29 mouse cellular contexts compared by ENCODE assay signal in the genomic region with DNA sequence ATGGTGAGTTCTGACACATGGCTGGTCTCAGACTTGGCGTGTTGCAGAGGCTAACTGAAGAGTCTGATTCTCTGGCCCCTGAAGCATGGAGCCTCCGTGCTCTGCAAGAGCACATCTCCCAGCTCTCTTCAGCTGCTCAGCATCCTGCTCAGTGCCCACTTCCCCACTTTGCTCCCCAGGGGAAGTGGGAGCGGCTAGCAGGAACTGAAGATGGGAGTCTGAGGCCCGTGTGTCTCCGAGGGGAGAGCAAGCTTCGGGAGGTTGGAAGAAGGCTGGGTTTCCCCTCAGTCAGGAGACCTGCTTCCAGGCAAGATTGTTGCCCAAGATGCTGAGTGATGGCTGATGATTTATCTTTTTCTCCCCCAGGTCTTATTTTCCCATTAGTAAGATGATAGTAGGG. TPM values are rescaled to one million over a fixed set of nuclear protein-coding genes. Genes with fewer than 3 reads are reported as not detected.
DNase-seq lines count a peak whose midpoint lies in the region; ATAC-seq and TF ChIP-seq lines count a peak whose summit lies in the region.
"Had no signal": no experiment of that assay in that cellular context is flagged by ENCODE, and none has a peak within 500 bp of the region (broad histone marks: within the 10 kb centered on the region; RNA-seq: fewer than 3 reads in every experiment).

No protein-coding gene starts in this region.

- H3K4me2 ChIP-seq in liver, postnatal 0 days (ENCODE audit: low read depth, low read length) = no peak overlapping the region
- H3K4me2 ChIP-seq: heart, embryonic 11.5 days; hindbrain, embryonic 13.5 days; limb, embryonic 12.5 days; lung, embryonic 14.5 days; midbrain, embryonic 13.5 days; stomach, embryonic 15.5 days had no signal

- no peaks in the 10 kb centered on the region for H3K27me3 ChIP-seq in liver, postnatal 0 days (ENCODE audit: insufficient read depth, low read length)
- H3K27me3 ChIP-seq: hindbrain, embryonic 13.5 days; limb, embryonic 12.5 days; midbrain, embryonic 13.5 days; Patski; stomach, embryonic 15.5 days had no signal

- no peak overlapping the region for H3K4me3 ChIP-seq in liver, postnatal 0 days (ENCODE audit: low read depth, low read length)
- no peak overlapping the region for H3K4me3 ChIP-seq in bone marrow, adult 2 months (replicated peaks; ENCODE audit: control insufficient read depth, low read depth, low read length)
- H3K4me3 ChIP-seq: erythroblast, embryonic 14.5 days; hindbrain, embryonic 13.5 days; limb, embryonic 12.5 days; midbrain, embryonic 13.5 days; stomach, embryonic 15.5 days had no signal

- TF ChIP-seq CTCF in liver, postnatal 0 days (IDR thresholded peaks at IDR 0.05; ENCODE audit: low read depth) = no peak
- no peak for TF ChIP-seq CTCF in bone marrow, adult 2 months (IDR thresholded peaks at IDR 0.05; ENCODE audit: control insufficient read depth, insufficient read depth, low read length)

- no peak for ATAC-seq in liver, postnatal 0 days
- ATAC-seq in common myeloid progenitor, adult 5-6 weeks (replicated peaks; ENCODE audit: low read depth, poor library complexity, severe bottlenecking) = peak; percentile 43
- ATAC-seq in monocyte, adult 5-6 weeks (replicated peaks; ENCODE audit: insufficient number of reproducible peaks, low FRiP score, low TSS enrichment, poor library complexity, severe bottlenecking) = peak; percentile 29; the same call in 1 of the 2 replicates
- ATAC-seq: forebrain, embryonic 16.5 days; intestine, postnatal 0 days; midbrain, embryonic 13.5 days; Patski had no signal

- WGBS in liver, postnatal 0 days (ENCODE audit: insufficient replicate concordance) = 49% methylated on average over 6 of the region's 6 CpGs
- WGBS in bone marrow, adult 2 months = 13% methylated on average over 6 of the region's 6 CpGs

- TF ChIP-seq EP300 in liver, postnatal 0 days (IDR thresholded peaks at IDR 0.05; ENCODE audit: low read depth) = no peak

- peaks cover 20% of the 10 kb centered on the region for H3K4me1 ChIP-seq in liver, postnatal 0 days (ENCODE audit: insufficient read depth)
- peaks cover 5% of the 10 kb centered on the region for H3K4me1 ChIP-seq in bone marrow, adult 2 months (ENCODE audit: control insufficient read depth, insufficient read depth, low read length)

- H3K9me3 ChIP-seq in liver, postnatal 0 days (ENCODE audit: low read length) = no peaks in the 10 kb centered on the region
- H3K9me3 ChIP-seq: G1E; hindbrain, embryonic 13.5 days; limb, embryonic 12.5 days; midbrain, embryonic 13.5 days; stomach, embryonic 15.5 days had no signal

- no peaks in the 10 kb centered on the region for H3K36me3 ChIP-seq in liver, postnatal 0 days (replicated peaks; ENCODE audit: insufficient read depth, low read length)
- H3K36me3 ChIP-seq: G1E; hindbrain, embryonic 13.5 days; limb, embryonic 12.5 days; midbrain, embryonic 13.5 days; stomach, embryonic 15.5 days had no signal

- no peak for TF ChIP-seq POLR2A in bone marrow, adult 2 months (IDR thresholded peaks at IDR 0.05; ENCODE audit: borderline replicate concordance, control insufficient read depth, low read depth, low read length)

- peak overlapping the region; percentile 60 for H3K27ac ChIP-seq in liver, postnatal 0 days (ENCODE audit: low read depth)
- peak overlapping the region; percentile 69; the same call in 1 of the 2 replicates for H3K27ac ChIP-seq in bone marrow, adult 2 months (ENCODE audit: control insufficient read depth, insufficient read depth, low read depth, low read length, poor library complexity)
- H3K27ac ChIP-seq: hindbrain, embryonic 13.5 days; limb, embryonic 12.5 days; liver, embryonic 14.5 days; midbrain, embryonic 13.5 days; stomach, embryonic 15.5 days had no signal

- no peak for DNase-seq in liver, postnatal 0 days
- DNase-seq in liver = no peak
- no peak for DNase-seq in cerebellum, postnatal 25 days
- DNase-seq in embryo, embryonic 10.5 days (ENCODE audit: low spot score) = no peak
- DNase-seq: cerebellum, adult 8-10 months; cerebellum, postnatal 36 days; gastrocnemius, postnatal 14 days; heart, postnatal 4 days; kidney, adult 9 months; kidney, postnatal 10 days; layer of hippocampus, postnatal 36 days; lung, embryonic 14.5 days; lung, postnatal 14 days; thymus, adult 18-20 months; thymus, postnatal 25 days had no signal

- no peak overlapping the region for H3K9ac ChIP-seq in liver, postnatal 0 days (replicated peaks)
- H3K9ac ChIP-seq: hindbrain, embryonic 13.5 days; limb, embryonic 12.5 days; liver, embryonic 14.5 days; lung, embryonic 14.5 days; midbrain, embryonic 13.5 days; stomach, embryonic 15.5 days had no signal

RNA-seq across cellular contexts. Expression of gene Psap, which starts 4.0 kb away (rescaled TPM):
- 105 and 110 TPM in 2 replicates for polyA plus RNA-seq in liver, postnatal 0 days (2015; fragmentation: Nextera tagmentation; extraction: Ambion mirVana)
- 271 and 453 TPM in 2 replicates for polyA plus RNA-seq in bone marrow, adult 2 months (2011; ENCODE audit: insufficient read depth, insufficient read length, low replicate concordance, missing spikeins)
- 149 and 150 TPM in 2 replicates for total RNA-seq in common myeloid progenitor, adult 5-6 weeks (2017)
- 1,204 to 1,488 TPM (median 1,482 TPM) in 3 replicates for total RNA-seq in monocyte, adult 5-6 weeks (2017)

RNA-seq across cellular contexts. Expression of gene Chst3, which starts 54.3 kb away (rescaled TPM):
- polyA plus RNA-seq in liver, postnatal 0 days (2015; fragmentation: Nextera tagmentation; extraction: Ambion mirVana) = 0.73 TPM in 2 replicates
- polyA plus RNA-seq in bone marrow, adult 2 months (2011; ENCODE audit: insufficient read depth, insufficient read length, low replicate concordance, missing spikeins) = 11.9 and 16.5 TPM in 2 replicates
- 0.10 TPM in 1 of 2 replicates, not detected in the other for total RNA-seq in common myeloid progenitor, adult 5-6 weeks (2017)
- total RNA-seq in monocyte, adult 5-6 weeks (2017) = 6.9 to 10.5 TPM (median 8.1 TPM) in 3 replicates
- polyA plus RNA-seq: erythroblast, embryonic 14.5 days; G1E had no signal
